Mouse (Mus musculus): ENCODE results near the gene Syt1. TPM values are rescaled to one million over a fixed set of nuclear protein-coding genes. Genes with fewer than 3 reads are reported as not detected.

Syt1 gene
- polyA plus RNA-seq, 1 experiment from 2014 or later, result 4.5 TPM

DNA sequence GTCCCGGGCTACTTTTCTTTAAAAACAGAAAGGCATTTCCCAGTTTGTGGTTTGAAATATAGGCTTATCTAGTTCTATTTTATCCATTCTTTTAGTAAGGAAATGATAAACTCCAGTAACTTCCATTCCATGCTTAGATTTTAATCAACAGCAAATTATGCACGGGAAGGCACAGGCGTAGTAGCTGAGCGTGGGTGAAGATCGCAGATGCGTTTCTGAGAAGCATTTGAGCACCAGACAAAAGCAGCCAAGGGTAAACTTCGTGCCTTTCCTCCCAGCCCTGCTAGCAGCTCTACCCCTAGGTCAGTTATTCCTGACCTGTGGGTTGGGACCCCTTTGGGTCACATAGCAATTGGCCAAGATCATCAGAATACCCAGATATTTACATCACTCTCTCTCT is 482.4 kb downstream of the Syt1 start:
- no peak for TF ChIP-seq CTCF (IDR thresholded peaks at IDR 0.05; ENCODE audit: low read depth)
- no peak overlapping the region for H3K4me2 ChIP-seq (replicated peaks; ENCODE audit: low read depth)
- no peak overlapping the region for H3K9ac ChIP-seq (ENCODE audit: low read depth, low read length)
- no peak for ATAC-seq
- no peak overlapping the region for H3K4me3 ChIP-seq (ENCODE audit: low read depth, low read length)
- WGBS, result 90% methylated on average over 7 of the region's 7 CpGs
- H3K36me3 ChIP-seq (ENCODE audit: control insufficient read depth, insufficient read depth), result no peaks in the 10 kb centered on the region
- H3K27ac ChIP-seq (ENCODE audit: low read depth, low read length), result no peak overlapping the region
- H3K4me1 ChIP-seq (replicated peaks; ENCODE audit: control insufficient read depth, insufficient read depth, low read length), result no peaks in the 10 kb centered on the region
- no peaks in the 10 kb centered on the region for H3K27me3 ChIP-seq (replicated peaks; ENCODE audit: control insufficient read depth, insufficient read depth, low read length)
- no peaks in the 10 kb centered on the region for H3K9me3 ChIP-seq (ENCODE audit: control insufficient read depth)

DNA sequence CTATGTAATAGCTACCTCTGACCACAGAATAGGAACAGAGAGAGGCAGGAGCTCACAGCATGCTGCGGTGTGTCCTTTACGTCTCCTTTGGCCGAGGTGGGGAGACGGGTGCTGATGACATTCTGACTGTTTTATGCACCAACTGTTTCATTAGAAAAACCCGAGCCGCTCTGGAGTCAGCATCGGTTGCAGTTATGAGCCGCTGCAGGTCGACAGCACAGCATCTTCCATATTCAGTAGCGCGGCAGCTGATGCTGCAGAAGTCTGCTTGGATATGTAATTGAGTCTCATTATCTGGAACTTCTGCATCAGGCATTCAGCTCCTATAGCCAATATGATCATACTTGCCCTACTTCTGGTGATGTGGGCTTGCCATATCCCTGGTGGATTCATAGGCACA is 485.3 kb downstream of the Syt1 start:
- H3K27me3 ChIP-seq (replicated peaks; ENCODE audit: control insufficient read depth, insufficient read depth, low read length), result no peaks in the 10 kb centered on the region
- H3K36me3 ChIP-seq (ENCODE audit: control insufficient read depth, insufficient read depth), result no peaks in the 10 kb centered on the region
- no peak overlapping the region for H3K4me2 ChIP-seq (replicated peaks; ENCODE audit: low read depth)
- TF ChIP-seq CTCF (IDR thresholded peaks at IDR 0.05; ENCODE audit: low read depth), result no peak
- no peak overlapping the region for H3K27ac ChIP-seq (ENCODE audit: low read depth, low read length)
- H3K9ac ChIP-seq (ENCODE audit: low read depth, low read length), result no peak overlapping the region
- H3K4me1 ChIP-seq (replicated peaks; ENCODE audit: control insufficient read depth, insufficient read depth, low read length), result no peaks in the 10 kb centered on the region
- ATAC-seq, result no peak
- H3K9me3 ChIP-seq (ENCODE audit: control insufficient read depth), result no peaks in the 10 kb centered on the region
- 92% methylated on average over 11 of the region's 11 CpGs for WGBS
- no peak overlapping the region for H3K4me3 ChIP-seq (ENCODE audit: low read depth, low read length)

DNA sequence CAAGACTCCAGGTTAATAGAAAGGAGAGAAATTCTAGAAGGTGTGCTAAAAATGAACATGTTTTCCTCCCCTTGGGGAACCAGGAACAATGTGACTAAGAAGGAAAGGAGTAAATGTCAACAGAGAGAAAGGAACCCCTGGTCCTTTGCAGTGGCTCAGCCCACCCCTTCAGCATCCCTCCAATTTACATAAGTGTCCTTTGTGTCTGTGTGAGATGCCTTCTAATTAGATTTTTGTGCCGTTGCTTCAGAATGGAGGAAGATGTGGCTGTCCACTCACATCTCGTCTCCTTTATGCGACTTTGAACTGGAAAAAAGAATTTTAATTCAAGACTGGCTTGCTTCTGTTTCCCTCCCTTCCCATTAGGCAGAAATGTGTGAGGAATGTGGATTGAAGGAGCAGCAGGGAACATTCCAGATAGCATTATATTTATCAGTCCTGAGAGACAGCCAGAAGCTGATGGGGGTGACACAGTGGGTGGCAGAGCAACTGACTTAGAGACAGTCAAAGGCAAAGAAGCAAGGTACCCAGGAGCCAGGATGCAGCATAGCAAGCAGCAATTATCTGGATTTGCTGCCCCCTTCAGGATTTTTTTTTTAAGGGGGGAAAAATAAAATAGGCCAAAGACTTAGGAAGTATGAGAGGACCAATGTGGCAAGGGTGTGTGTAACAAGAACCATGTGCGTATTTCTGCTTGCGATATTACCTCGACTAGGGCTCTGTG is 486.3 kb downstream of the Syt1 start:
- no peaks in the 10 kb centered on the region for H3K36me3 ChIP-seq (ENCODE audit: control insufficient read depth, insufficient read depth)
- H3K4me1 ChIP-seq (replicated peaks; ENCODE audit: control insufficient read depth, insufficient read depth, low read length), result no peaks in the 10 kb centered on the region
- no peak overlapping the region for H3K9ac ChIP-seq (ENCODE audit: low read depth, low read length)
- H3K4me2 ChIP-seq (replicated peaks; ENCODE audit: low read depth), result no peak overlapping the region
- no peaks in the 10 kb centered on the region for H3K9me3 ChIP-seq (ENCODE audit: control insufficient read depth)
- WGBS, result 62% methylated on average over 6 of the region's 6 CpGs
- peak; percentile 45 for TF ChIP-seq CTCF (IDR thresholded peaks at IDR 0.05; ENCODE audit: low read depth)
- no peak overlapping the region for H3K27ac ChIP-seq (ENCODE audit: low read depth, low read length)
- H3K27me3 ChIP-seq (replicated peaks; ENCODE audit: control insufficient read depth, insufficient read depth, low read length), result no peaks in the 10 kb centered on the region
- H3K4me3 ChIP-seq (ENCODE audit: low read depth, low read length), result no peak overlapping the region
- no peak for ATAC-seq

DNA sequence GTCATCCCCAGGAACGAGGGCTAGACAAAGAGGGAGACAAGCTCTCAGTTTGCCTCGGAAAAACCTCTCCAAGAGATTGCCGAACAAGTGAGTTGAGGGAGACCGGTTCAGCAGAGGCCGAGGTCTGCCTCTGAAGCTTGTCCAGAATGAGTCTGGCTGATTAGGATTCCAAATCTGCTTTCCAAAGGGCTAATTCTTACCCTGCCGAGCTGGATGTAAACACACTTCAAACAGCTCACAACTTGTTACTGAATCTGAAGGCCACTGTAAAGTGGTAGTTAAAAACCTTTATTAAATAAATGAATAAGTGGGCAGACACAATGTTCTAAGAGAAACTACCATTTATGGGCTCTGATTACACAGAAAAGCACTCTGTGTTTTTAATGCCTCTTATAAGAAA is 491.6 kb downstream of the Syt1 start:
- H3K27ac ChIP-seq (ENCODE audit: low read depth, low read length), result no peak overlapping the region
- ATAC-seq, result no peak
- no peaks in the 10 kb centered on the region for H3K27me3 ChIP-seq (replicated peaks; ENCODE audit: control insufficient read depth, insufficient read depth, low read length)
- H3K9me3 ChIP-seq (ENCODE audit: control insufficient read depth), result no peaks in the 10 kb centered on the region
- H3K4me1 ChIP-seq (replicated peaks; ENCODE audit: control insufficient read depth, insufficient read depth, low read length), result no peaks in the 10 kb centered on the region
- H3K9ac ChIP-seq (ENCODE audit: low read depth, low read length), result no peak overlapping the region
- 39% methylated on average over 6 of the region's 6 CpGs for WGBS
- TF ChIP-seq CTCF (IDR thresholded peaks at IDR 0.05; ENCODE audit: low read depth), result no peak
- no peak overlapping the region for H3K4me2 ChIP-seq (replicated peaks; ENCODE audit: low read depth)
- H3K36me3 ChIP-seq (ENCODE audit: control insufficient read depth, insufficient read depth), result no peaks in the 10 kb centered on the region
- H3K4me3 ChIP-seq (ENCODE audit: low read depth, low read length), result no peak overlapping the region

DNA sequence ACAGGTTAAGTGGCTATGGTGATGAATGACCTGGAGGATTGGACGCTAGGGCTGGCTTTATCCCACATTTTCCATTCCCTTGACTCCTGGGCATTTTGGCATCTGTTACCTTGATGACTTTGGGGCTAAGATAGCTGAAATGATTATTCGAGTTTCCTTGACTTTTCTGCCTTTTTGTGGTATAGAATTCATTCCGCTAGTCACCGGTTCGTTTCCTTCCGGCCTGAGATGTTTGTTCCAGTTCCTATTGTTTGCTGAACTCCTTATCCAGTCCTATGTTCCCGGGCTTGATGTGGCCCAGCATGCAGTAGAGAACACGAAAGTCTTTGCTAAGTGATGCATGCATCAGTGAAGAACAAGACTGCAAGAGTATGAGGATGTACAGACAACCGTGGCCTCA is 493.7 kb downstream of the Syt1 start:
- H3K9ac ChIP-seq (ENCODE audit: low read depth, low read length), result no peak overlapping the region
- H3K27me3 ChIP-seq (replicated peaks; ENCODE audit: control insufficient read depth, insufficient read depth, low read length), result no peaks in the 10 kb centered on the region
- no peak for TF ChIP-seq CTCF (IDR thresholded peaks at IDR 0.05; ENCODE audit: low read depth)
- H3K4me3 ChIP-seq (ENCODE audit: low read depth, low read length), result no peak overlapping the region
- no peak for ATAC-seq
- H3K4me2 ChIP-seq (replicated peaks; ENCODE audit: low read depth), result no peak overlapping the region
- WGBS, result 79% methylated on average over 9 of the region's 9 CpGs
- no peak overlapping the region for H3K27ac ChIP-seq (ENCODE audit: low read depth, low read length)
- no peaks in the 10 kb centered on the region for H3K4me1 ChIP-seq (replicated peaks; ENCODE audit: control insufficient read depth, insufficient read depth, low read length)
- no peaks in the 10 kb centered on the region for H3K36me3 ChIP-seq (ENCODE audit: control insufficient read depth, insufficient read depth)
- H3K9me3 ChIP-seq (ENCODE audit: control insufficient read depth), result no peaks in the 10 kb centered on the region

DNA sequence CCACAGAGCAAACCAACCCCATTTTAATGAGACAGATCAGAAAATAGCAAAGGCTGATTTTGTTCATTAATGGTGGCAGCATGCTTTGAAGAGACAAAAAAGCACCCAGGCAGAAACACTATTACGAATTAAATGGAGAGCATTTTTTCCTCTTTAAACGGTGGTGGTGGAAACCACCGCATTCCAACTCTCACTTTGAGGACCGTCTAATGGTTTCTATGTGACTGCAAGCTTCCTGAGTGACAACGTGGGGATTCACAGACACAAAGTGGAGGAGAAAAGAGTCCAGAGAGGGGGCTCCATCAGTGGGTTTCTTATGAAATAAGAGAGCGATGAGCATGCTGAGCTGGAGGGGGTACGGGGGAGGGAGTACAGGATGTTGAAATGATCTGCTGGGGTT is 496.1 kb downstream of the Syt1 start:
- Histone ChIP-seq H3K9ac (ENCODE audit: low read depth, low read length) (no peak overlapping the region), H3K36me3 (ENCODE audit: control insufficient read depth, insufficient read depth) (no peaks in the 10 kb centered on the region), H3K27me3 (replicated peaks; ENCODE audit: control insufficient read depth, insufficient read depth, low read length) (no peaks in the 10 kb centered on the region), H3K4me1 (replicated peaks; ENCODE audit: control insufficient read depth, insufficient read depth, low read length) (no peaks in the 10 kb centered on the region), H3K4me3 (ENCODE audit: low read depth, low read length) (no peak overlapping the region), H3K27ac (ENCODE audit: low read depth, low read length) (no peak overlapping the region), H3K9me3 (ENCODE audit: control insufficient read depth) (no peaks in the 10 kb centered on the region), H3K4me2 (replicated peaks; ENCODE audit: low read depth) (no peak overlapping the region)
- no peak for TF ChIP-seq CTCF (IDR thresholded peaks at IDR 0.05; ENCODE audit: low read depth)
- WGBS, result 76% methylated on average over 7 of the region's 7 CpGs
- no peak for ATAC-seq

DNA sequence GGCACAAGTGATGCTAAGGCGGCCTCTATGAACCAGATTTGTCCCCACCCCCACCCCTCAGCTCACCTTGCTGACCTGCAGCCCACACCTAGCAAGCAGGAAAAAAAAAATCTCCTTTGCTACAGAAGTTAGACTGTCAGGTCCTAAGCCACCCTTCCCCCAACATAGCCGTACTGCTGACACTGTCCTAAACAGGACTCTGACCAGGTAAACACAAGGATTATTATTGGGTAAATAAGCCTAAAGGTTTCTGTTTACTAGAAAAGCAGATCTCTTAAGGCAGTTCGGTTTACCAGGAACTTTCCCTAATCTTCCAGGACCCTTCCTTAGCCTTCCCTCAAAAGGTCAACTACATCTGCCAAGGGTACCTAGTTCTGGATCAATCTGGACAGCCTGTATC is 501.2 kb downstream of the Syt1 start:
- no peak for ATAC-seq
- WGBS, result 63% methylated on average over 3 of the region's 3 CpGs
- no peak overlapping the region for H3K4me2 ChIP-seq (replicated peaks; ENCODE audit: low read depth)
- no peak for TF ChIP-seq CTCF (IDR thresholded peaks at IDR 0.05; ENCODE audit: low read depth)
- H3K4me3 ChIP-seq (ENCODE audit: low read depth, low read length), result no peak overlapping the region
- no peaks in the 10 kb centered on the region for H3K4me1 ChIP-seq (replicated peaks; ENCODE audit: control insufficient read depth, insufficient read depth, low read length)
- no peaks in the 10 kb centered on the region for H3K27me3 ChIP-seq (replicated peaks; ENCODE audit: control insufficient read depth, insufficient read depth, low read length)
- no peaks in the 10 kb centered on the region for H3K36me3 ChIP-seq (ENCODE audit: control insufficient read depth, insufficient read depth)
- no peak overlapping the region for H3K27ac ChIP-seq (ENCODE audit: low read depth, low read length)
- no peaks in the 10 kb centered on the region for H3K9me3 ChIP-seq (ENCODE audit: control insufficient read depth)
- no peak overlapping the region for H3K9ac ChIP-seq (ENCODE audit: low read depth, low read length)

Data from intestine, postnatal 0 days (tissue).